Mouse (Mus musculus) liver, embryonic 14.5 days (tissue): Measurements from ENCODE around the gene Numbl.

Source experiments
- CTCF ChIP-seq: IDR thresholded peaks from 2 replicates; pipeline ENCODE4 v1.5.1; 2016; ENCODE audit warnings: antibody characterized with exemption, low read depth, control low read depth
- EP300 ChIP-seq: IDR thresholded peaks from 2 replicates; pipeline ENCODE4 v1.6.1; 2016; ENCODE audit warnings: antibody characterized with exemption, low read depth

DNA sequence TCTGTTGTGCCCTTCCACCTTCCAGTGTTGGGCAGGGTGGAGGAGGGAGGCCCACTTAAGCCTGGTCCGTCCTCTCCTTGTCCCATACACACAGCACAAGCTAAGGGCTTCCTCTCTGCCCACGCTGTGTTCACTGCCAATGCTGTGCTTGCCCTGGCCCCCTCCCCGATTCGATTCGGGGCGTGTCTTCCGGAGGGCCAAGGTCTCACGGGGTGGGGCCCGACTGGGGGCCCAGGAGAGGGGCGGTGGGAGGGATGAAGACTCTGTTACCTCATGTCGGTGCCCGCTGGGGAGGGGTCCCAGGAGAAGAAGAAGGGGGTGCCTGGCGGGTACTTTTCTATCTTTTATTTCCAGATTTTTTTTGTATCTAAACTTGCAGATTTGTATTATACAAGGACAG is 23.5 kb downstream of the Numbl start:
- TF ChIP-seq CTCF = no peak
- TF ChIP-seq EP300 = no peak
